Comparison of ENCODE assay signal across 32 mouse cellular contexts in the genomic region with DNA sequence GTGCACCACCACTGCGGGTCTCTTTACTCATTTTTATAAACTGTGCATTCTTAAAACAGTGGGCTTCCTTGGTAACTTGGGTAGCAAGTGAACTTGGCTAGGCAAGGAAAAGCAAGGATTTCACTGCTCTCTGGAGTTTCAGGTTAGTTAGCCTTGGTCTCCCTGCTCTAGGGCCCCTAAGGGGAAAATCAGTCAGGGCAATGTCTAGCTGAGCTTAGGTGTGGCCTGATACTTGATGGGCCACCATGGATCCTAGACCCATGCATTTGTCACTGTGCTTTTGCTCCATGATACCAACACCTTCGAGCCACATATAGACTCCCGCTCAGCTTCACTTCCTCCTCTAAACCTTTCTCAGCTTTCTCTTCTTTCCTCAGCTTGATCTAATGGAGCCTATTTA. TPM values are rescaled to one million over a fixed set of nuclear protein-coding genes. Genes with fewer than 3 reads are reported as not detected.
"Had no signal": no experiment of that assay in that cellular context is flagged by ENCODE, and none has a peak within 500 bp of the region (broad histone marks: within the 10 kb centered on the region; RNA-seq: fewer than 3 reads in every experiment).

No protein-coding gene starts in this region.

- H3K4me1 ChIP-seq: limb, embryonic 10.5 days; limb, embryonic 12.5 days; limb, embryonic 13.5 days; limb, embryonic 15.5 days; liver, embryonic 12.5 days; liver, embryonic 13.5 days; liver, embryonic 15.5 days; lung, embryonic 15.5 days; midbrain, embryonic 10.5 days; midbrain, embryonic 12.5 days; midbrain, embryonic 15.5 days had no signal

- H3K9me3 ChIP-seq: limb, embryonic 10.5 days; limb, embryonic 12.5 days; limb, embryonic 13.5 days; limb, embryonic 15.5 days; liver, embryonic 12.5 days; liver, embryonic 13.5 days; liver, embryonic 15.5 days; lung, embryonic 15.5 days; megakaryocyte, embryonic 14.5 days; midbrain, embryonic 10.5 days; midbrain, embryonic 12.5 days; midbrain, embryonic 13.5 days; midbrain, embryonic 15.5 days; neural tube, embryonic 12.5 days had no signal

- H3K9ac ChIP-seq: limb, embryonic 12.5 days; limb, embryonic 13.5 days; limb, embryonic 15.5 days; liver, embryonic 12.5 days; liver, embryonic 13.5 days; liver, embryonic 14.5 days; liver, embryonic 15.5 days; liver, postnatal 0 days; lung, embryonic 14.5 days; lung, embryonic 15.5 days; midbrain, embryonic 12.5 days; midbrain, embryonic 13.5 days; midbrain, embryonic 15.5 days; neural tube, embryonic 12.5 days had no signal

- DNase-seq: left cerebral cortex, postnatal 4 days; liver; liver, embryonic 13.5 days; liver, postnatal 0 days; lung, adult 18-20 months; lung, adult 2 months; lung, embryonic 14.5 days; lung, postnatal 10 days; lung, postnatal 14 days; lung, postnatal 36 days; lung, postnatal 4 days; midbrain, embryonic 14.5 days had no signal

- H3K27ac ChIP-seq: limb, embryonic 10.5 days; limb, embryonic 12.5 days; limb, embryonic 13.5 days; limb, embryonic 15.5 days; liver, embryonic 12.5 days; liver, embryonic 13.5 days; liver, embryonic 14.5 days; liver, embryonic 15.5 days; lung, embryonic 15.5 days; macrophage; midbrain, embryonic 10.5 days; midbrain, embryonic 12.5 days; midbrain, embryonic 13.5 days; midbrain, embryonic 15.5 days; neural tube, embryonic 12.5 days had no signal

- ATAC-seq: liver, embryonic 12.5 days; liver, postnatal 0 days; lung, postnatal 0 days; midbrain, embryonic 13.5 days; midbrain, embryonic 15.5 days; midbrain, embryonic 16.5 days had no signal

- H3K4me3 ChIP-seq: limb, embryonic 10.5 days; limb, embryonic 12.5 days; limb, embryonic 13.5 days; limb, embryonic 15.5 days; liver, embryonic 12.5 days; liver, embryonic 13.5 days; liver, embryonic 15.5 days; lung, embryonic 15.5 days; megakaryocyte, embryonic 14.5 days; midbrain, embryonic 10.5 days; midbrain, embryonic 12.5 days; midbrain, embryonic 13.5 days; midbrain, embryonic 15.5 days; myocyte; neural tube, embryonic 12.5 days had no signal

- H3K27me3 ChIP-seq: limb, embryonic 12.5 days; limb, embryonic 13.5 days; limb, embryonic 15.5 days; liver, embryonic 12.5 days; liver, embryonic 13.5 days; liver, embryonic 15.5 days; lung, embryonic 15.5 days; megakaryocyte, embryonic 14.5 days; midbrain, embryonic 12.5 days; midbrain, embryonic 13.5 days; midbrain, embryonic 15.5 days; neural tube, embryonic 12.5 days had no signal

- H3K4me2 ChIP-seq: limb, embryonic 12.5 days; limb, embryonic 13.5 days; limb, embryonic 15.5 days; liver, embryonic 11.5 days; liver, embryonic 12.5 days; liver, embryonic 13.5 days; liver, embryonic 15.5 days; lung, embryonic 14.5 days; lung, embryonic 15.5 days; midbrain, embryonic 11.5 days; midbrain, embryonic 12.5 days; midbrain, embryonic 13.5 days; midbrain, embryonic 15.5 days; neural tube, embryonic 12.5 days had no signal

RNA-seq across cellular contexts. Expression of gene Fbxl22, which starts 7.2 kb away (rescaled TPM):
- polyA plus RNA-seq: macrophage had no signal
